Mouse (Mus musculus) cerebellum, adult 2 months (tissue): Measurements from ENCODE around the gene Mrps27.
"Not testable (repeated sequence)": the region's sequence is repeated elsewhere in the genome, so short reads cannot be mapped to it uniquely, and the experiment has no call there.

ENCODE experiments used
- CTCF ChIP-seq: fragments of 200-500 bp; IDR thresholded peaks from 2 replicates; pipeline ENCODE4 v1.5.1; 2011; ENCODE audit warnings: low read depth, mild to moderate bottlenecking, control low read depth, low read length, moderate library complexity, borderline replicate concordance; ENCODE audit not compliant: insufficient read depth
- POLR2A ChIP-seq: fragments of 200-500 bp; IDR thresholded peaks from 2 replicates; pipeline ENCODE4 v1.6.1; 2011; ENCODE audit warnings: low read length, control low read depth, borderline replicate concordance; ENCODE audit not compliant: insufficient read depth

- TF ChIP-seq CTCF, POLR2A: not testable (repeated sequence)
Observed at GRCm38 (mm10) chr13:99324337-99324685, 20.3 kb upstream of the Mrps27 start.
